Mouse (Mus musculus) liver, embryonic 12.5 days (tissue): ENCODE data around the gene Ahcyl2. TPM values are rescaled to one million over a fixed set of nuclear protein-coding genes. Genes with fewer than 3 reads are reported as not detected.

Experiments used
- polyA plus RNA-seq: library from polyadenylated mRNA; unstranded; fragments of >200 nt; fragmentation: Nextera tagmentation; extraction: Ambion mirVana; gene quantifications from 2 replicates; pipeline ENCODE4 v1.2.1, GENCODE M21; 2016

Gene Ahcyl2
- polyA plus RNA-seq, 1 experiment from 2014 or later: 8.6 TPM

Other genes with a start within 250 kb of the Ahcyl2 start
- gene Irf5, start 241.4 kb upstream of the Ahcyl2 start, polyA plus RNA-seq: 5.9 and 7.2 TPM in 2 replicates
- gene Tnpo3, start 158.1 kb upstream of the Ahcyl2 start, polyA plus RNA-seq: 55.2 and 56.6 TPM in 2 replicates
- gene Tspan33, start 73.8 kb upstream of the Ahcyl2 start, polyA plus RNA-seq: 197 and 203 TPM in 2 replicates
- gene Smo, start 32.5 kb upstream of the Ahcyl2 start, polyA plus RNA-seq: 10.4 and 11.1 TPM in 2 replicates
- gene Strip2, start 149.0 kb downstream of the Ahcyl2 start, polyA plus RNA-seq: 0.54 and 0.72 TPM in 2 replicates